Mouse (Mus musculus): Measurements from ENCODE around the gene Mcat.
"Not testable (repeated sequence)": the region's sequence is repeated elsewhere in the genome, so short reads cannot be mapped to it uniquely, and the experiment has no call there.

Mcat gene

DNA sequence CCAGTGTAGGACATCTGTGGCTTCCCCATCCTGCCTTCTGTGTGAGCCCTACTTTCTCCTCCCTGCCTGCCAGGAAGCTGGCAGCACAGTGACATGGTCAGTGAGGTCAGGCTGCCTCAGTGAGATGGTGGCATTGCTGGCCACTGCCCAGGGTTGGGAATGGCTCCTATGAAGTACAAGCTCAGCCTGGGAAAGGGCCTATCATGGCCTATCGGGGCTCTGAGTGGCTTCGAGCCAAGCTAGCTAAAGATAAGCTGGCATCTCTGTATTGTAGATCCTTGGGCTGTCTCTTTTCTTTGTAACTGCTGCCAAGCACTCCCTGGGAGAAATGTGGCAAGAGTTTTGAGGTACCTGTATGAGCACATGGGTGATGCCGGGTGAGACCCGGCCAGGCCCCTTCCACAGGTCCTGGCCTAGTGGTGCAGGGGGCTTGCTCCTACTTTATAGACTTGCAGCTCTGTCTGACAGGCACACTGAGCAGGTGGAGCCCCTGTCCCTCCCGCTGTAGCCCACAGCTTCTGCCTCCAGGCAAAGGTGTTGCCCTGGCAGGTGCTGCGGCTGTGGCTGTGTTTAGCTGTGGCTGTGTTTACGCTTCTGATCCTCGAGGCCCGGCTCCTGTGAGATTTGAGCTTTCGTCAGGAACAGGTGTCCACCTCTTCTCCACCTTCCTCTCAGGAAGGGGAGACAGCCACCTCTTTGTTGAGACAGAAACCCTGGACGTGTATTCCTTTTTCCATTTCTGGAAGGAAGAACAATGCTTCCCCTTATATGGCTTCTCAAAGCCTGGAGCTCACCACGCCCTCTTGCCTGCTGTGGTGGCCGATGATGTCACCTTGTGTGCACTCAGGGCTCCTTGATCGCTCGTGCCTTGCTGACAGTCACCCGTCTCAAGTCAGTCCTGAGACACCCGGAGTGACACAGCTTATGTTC, 28.4 kb downstream of the Mcat start:
- DNase-seq, result no peak

DNA sequence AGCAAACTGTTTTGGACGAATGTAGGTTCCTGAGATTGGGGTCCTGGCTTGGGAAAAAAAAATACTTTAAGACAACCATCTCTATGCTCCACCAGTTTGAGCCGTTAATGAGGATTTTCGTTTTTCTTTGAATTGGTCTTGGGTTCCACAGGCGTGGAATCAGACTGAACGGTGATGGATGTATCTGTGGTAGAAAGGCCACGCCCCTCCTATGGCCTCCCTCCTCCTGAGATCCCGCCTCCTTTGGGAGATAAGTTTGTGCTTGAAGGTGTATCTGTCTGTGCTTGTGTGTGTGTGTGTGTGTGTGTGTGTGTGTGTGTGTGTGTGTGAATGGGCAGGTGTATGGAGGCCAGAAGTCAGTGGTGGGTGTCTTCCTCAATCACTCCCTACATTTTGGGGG, 31.0 kb downstream of the Mcat start:
- DNase-seq, result no peak

DNA sequence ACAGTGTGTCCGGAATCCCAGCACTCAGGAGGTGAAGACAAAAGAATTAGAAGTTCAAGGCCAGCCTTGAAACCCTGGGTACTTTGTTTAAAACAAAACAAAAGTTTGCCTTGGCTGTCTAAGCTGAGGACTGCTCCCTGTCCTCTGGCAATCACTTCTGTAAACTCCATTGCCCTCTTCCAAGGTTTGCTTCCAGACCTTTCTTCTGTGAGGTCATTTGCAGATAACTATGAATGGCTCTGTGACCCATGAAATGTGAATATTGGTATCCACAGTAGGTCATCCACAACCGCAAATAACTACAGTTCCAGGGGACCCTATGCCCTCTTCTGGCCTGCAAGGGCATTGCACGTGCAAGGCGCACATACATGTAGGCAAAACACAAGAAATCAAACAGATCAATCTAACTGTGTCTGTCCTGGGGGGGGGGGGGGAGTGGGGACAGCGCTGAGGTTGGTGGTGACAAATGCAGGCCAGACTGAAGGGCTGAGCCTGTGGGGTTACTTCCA, 31.6 kb downstream of the Mcat start:
- no peak for DNase-seq

DNA sequence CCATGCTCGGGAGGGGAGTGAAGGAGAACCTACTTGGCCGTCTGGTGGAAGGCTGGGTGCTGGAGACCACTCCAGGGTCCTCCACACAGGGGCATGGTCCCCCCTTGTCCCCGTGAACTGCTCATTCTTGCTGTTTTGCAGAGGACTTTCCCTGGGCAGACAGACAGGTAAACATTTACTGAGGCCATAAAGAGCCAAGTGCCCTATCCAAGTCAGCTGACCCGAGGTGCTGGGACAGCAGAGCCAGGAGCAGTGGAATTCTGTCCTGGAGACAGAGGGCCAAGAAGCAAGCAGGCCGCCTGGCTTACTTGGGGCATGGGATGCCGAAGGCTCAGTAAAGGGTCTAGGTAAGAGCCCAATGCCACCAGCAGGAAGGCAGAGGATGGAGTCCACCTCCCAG, 32.9 kb downstream of the Mcat start:
- DNase-seq, result no peak

DNA sequence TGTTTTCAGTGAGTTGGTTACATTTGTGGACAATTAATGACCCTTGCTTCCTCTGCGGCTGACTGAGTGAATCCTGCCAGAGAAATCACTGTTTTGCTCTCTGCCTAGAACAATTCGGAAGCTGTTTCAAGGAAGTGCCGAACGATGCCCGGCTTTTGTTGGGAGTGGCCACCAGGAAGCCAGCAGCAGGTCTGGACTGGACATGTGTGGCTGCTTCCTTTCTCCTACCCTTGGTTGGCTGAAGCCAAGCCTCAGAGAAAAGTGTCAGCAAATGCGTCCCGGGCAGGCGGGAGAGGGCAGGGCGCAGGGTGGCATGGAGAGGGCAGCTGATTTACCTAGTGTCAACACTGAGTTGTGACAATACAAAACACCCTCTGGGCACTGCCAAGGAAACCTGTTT, 33.4 kb downstream of the Mcat start:
- DNase-seq, result no peak

DNA sequence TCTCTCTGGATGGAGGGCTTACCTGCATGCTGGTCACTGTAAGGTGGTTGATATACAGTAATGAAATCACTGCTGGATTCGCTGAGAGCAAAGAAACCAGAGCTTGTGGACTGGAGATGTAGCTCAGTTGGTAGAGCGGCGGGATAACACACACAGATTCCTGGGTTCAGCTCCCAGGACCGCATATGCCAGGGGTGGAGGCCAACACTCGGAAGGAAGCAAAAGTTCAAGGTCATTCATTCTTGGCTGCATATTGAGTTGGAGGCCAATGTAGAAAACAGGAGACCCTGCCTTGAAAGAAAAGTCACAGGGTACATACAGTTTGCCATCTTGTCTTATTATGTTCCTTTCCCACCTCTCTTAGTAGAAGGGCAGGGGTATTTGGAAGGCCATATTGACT, 33.8 kb downstream of the Mcat start:
- DNase-seq, result no peak

DNA sequence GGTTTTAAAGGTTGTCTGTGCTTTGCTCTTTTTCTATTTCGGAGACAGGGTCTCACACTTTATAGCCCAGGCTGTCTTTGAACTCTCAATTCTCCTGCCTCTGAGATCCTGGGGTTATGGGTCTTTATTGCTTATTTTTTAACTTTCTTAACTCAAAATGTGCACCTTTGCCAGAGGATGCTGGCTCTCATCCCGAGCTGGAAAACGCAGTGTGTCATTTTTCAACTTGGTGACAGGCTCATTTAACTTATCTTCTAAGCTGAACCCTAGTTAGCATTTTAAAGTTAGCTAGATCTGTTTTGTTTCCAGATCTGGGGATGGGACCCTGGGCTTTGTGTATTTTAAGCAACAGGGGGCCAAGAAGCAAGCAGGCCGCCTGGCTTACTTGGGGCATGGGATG, 34.7 kb downstream of the Mcat start:
- DNase-seq, result no peak

DNA sequence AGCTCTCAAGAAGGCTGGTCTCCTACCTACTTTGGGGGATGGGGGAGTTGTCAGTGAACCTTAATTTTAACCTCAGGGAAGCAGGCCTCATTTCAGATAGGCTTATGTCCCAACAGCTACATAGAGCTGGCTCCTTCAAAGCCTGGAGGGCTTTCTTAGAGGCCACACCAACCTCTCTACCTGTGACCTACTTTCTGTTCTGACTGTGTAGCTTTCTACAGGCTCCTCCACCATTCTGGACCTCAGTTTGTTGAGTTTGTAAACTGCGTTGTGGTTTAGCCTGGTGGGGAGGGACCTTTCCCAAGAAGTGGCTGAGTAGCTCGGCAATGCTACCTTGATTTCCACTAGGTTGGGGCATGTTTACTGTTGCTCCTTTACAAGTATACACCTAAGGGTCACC, 35.8 kb downstream of the Mcat start:
- no peak for DNase-seq

DNA sequence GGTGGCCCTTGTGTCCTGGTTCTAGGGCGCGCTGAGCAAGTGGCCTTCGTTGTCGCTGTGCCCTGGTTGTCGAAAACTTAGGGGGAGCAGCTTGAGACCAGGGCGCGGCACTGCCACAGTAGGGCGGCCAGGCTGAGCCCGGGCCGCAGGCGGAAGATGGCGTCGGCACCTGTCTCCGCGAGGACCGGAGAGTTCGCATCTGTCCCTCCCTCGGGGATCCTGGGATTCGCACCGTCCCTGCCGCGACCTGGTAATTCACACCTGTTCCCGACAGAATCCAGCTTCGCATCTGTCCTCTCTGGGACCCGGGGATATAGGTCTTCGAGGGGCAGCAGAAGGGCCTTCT, 36.5 kb downstream of the Mcat start:
- peak; percentile 55 for DNase-seq

DNA sequence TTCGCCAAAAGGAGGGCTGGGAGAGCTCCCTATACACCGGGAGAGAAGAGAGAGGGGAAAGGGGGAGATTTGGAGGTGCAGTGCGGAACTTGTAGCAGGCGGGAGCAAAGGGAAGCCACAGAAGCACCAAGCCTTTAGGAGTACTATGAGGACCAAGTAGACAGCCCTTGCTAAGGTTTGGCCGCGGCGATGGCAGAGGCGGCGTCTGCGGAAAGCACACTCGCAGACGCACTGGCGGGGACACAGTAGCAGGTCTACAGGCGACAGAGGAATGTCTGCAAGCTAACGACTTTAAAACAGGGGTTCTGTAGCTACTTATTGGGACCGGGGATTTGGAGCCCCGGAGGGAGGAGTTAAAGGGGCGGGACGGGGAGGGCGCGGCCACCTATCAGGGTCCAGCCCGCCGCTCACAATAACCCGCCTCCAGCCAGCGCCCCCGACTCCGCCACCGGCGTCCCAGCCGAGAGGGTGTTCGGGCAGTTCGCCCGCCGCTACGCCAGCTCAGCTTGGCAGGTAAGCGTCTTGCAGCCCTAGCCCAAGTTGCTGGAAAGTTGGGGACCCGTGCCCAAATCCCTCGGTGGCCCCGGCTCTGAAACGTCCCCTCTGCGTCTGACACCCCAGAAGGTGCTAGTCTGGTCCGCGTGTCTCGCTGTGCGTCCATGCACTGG, 37.0 kb downstream of the Mcat start, which contains the start of gene Bik:
Gene Bik (plus strand): TSS at position 439 of the 668 bp plus-strand sequence.
- DNase-seq, result peak; percentile 78

DNA sequence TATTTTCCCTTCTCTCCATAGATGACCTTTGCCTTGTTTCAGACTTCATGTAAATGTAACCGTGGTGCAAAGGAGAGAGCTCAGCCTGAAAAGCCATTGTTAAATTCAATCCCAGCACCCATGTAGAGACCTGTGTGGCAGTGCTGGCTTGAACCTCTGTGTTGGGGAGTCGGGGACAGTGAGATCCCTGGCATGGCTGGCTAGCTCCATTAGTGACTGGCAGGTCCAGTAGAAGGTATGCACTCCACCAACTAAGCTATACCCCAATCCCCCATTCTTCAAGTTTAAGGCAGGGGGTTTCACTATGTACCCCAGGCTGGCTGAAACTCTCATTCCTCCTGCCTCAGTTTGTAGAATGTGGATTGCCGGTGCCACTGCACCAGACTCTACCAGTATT, 39.3 kb downstream of the Mcat start:
- no peak for DNase-seq

DNA sequence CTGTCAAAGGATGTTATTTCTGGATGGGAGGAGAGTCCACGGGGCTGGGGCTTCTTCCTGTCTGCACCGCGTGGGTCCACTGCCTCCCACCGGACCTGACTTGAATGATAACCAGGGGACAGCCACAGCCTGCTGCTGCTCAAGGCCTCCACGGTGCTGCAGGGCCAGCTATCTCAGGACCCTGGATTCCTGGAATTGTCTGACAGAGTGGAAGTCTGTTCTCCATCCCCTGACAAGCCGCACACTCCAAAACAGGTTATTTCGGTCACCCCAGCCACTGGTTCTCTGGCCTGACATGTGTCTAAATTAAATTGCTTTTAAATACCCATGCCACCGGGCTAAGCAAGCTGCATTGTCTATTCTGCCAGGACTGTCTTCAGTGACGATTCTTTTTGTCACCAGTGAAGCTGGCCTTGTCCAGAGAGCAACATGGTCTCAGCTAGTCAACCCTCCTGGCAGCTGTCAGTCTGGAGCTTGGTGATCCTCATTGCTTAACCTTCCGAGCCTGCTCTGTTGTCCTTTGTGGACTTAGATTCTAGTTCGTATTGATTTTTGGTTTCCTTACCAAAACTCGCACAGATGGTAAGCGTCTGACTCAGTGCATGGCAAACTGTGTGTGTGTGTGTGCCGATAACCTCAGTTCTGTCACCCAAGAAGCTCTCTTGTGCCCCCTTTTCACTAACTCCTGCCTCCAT, 39.8 kb downstream of the Mcat start:
- no peak for DNase-seq

DNA sequence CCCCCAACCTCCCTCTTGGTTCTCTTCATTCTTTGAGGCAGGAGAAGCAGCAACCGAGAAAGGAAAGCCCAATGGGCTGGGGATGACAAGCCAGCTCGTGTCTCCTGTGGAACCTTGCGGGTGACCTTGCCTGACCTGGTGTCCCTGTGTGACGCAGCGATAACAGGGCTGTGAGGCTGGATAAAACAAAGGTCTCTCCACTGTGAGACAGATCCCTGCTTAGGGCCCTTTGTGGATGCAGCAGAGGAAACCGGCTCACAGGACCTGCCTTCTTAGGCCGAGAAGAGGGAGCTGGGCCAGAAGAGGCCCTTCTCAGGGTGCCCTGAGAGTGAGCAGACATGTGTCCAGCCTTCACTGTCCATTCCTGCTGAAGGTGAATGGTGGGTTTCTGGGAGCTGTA, 40.4 kb downstream of the Mcat start:
- DNase-seq, result no peak

DNA sequence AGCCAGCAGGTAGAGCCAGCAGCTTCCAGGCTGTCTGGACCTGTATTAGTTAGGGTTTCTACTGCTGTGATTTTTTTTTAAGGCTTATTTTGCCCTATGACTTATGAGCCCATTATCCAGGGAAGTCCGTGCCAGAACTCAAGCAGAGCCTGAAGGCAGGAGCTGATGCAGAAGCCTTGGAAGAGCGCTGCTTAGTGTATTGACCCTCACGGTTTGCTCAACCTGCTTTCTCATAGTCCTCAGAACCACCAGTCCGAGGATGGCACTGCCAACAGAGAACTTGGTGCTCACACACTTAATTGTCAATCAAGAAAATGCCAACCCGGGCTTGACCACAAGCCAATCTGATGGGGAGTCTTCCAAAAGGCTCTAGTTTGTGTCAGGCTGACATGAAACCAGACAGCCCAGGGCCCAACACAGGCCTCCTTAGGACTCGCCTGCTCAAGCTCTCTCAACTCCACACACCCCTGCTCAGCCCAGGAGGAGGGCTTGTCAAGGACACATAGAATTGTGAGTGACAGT, 42.7 kb downstream of the Mcat start:
- DNase-seq, result no peak

DNA sequence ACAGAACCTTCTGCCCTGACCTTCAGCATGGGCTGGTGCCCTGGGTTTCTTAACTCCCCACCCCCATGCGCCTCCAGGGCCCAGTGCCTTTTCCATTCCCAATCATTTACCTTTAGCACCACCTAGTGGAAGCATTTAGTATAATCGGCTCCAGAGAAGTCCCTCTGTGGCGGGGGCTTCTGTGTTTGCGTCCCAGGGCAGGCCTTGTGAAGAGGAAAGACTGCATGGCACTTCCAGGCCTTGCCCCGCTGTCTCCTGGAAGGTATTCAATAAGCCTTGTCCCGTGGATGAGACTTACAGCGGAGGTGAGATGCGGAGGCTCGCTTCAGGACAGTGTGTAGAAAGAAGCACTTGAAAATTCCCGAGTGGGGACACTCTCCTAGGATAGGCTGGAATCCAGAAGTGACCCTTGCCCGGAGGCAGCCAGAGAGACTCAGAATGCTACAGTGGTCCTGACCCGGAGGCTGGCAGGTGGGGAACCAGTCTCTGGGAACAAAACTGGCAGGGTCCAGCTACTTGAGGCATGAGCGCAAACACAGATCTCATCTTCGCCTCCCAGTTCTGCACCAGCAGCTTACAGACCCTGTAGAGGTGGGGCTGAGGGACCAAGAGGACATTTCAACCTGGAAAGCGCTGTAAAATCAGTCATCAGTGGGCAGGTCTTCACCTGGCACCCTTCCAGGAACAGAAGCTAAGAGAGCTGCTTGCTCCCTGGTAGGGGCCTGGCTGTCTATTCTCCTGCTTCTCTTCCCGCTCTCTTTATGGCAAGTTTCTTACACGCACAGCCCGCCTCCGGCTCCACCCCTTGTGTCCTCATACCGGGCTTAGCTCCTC, 45.2 kb downstream of the Mcat start:
- peak; percentile 64 for DNase-seq

DNA sequence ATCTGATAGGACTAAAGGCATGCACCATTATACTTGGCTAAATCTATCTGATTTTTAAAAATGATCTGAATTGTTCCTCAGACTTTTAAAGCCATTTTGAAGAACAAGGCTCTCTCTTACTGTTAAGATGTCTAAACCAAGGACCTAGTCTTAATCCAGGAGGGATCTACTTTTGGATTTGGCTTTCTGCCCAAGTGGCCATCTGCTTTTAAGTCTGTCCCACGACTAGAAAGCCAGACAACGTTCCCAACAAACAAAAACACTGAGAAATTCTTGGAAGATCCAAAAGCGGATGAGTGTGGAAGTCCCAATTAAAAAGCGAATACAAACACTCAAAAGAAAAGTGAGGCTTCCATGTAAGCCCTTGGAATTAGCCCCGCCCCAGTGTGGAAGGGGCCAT, 48.6 kb downstream of the Mcat start:
- DNase-seq, result no peak

DNA sequence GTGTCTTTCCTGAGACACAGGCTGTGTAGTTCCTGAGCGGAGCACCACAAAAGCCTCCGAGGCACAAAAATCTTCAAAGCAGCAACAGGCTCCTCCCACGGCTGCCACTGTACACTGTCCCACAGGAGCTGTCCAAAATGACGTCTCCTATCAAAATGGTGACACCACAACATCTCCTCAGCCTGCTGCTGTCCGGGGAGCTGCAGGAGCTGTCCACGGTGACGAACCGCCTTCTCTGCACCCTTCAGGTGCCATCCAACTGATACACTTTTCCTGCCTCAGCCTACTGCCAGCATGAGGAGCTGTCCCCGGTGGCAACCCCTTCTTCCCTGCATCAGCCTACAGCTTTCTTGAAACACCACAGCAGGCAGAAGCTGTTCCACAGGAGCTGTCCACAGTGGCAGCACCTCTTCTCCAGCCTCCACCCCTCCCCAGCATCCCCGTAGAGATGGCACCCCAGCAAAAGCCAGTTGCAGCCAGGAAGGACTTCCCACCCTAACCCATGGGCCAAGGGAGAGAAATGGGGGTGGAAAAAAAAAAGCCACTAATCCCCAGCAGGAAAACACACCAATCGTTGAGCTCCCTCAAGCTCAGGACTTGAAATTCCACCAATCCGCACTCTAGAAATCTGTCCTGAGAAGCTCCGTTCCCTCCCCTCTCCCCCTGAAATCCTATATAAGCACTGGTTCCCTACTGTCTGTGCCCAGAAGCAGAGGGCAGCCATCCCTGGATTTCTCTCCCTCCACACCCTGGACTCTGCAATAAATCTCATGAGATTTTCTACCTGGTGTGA, 50.9 kb downstream of the Mcat start:
- DNase-seq, result no peak

DNA sequence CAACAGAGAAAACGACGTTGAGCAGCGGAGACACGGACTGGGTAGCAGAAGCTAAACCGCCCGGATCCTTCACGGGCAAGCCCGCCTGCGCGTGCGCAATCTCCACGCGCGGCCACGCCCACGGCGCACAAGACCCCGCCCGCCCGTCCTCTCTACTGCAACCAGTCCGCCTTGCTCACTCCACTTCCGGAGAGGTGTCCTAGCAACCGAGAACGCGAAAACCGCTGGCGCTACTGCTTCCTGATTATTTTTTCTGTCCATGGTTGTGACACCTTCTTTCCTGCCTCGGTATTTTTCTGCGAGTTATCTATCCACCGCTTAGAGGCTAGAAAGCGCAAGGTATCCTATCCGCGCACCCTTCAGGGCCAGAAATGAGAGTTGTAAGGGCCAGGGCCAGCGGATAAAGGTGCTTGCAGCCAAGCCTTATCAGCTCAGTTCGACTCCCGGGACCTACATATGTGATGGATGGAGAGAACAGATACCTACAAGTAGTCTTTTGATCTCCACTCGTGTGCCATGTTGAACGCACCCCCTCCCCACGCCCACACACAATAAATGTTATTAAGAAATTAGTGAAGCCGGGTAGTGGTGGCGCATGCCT, 52.7 kb downstream of the Mcat start, which contains the start of gene Ttll1:
Gene Ttll1 (minus strand): TSS at position 89 of the 601 bp plus-strand sequence.
- DNase-seq, result peak; percentile 96

DNA sequence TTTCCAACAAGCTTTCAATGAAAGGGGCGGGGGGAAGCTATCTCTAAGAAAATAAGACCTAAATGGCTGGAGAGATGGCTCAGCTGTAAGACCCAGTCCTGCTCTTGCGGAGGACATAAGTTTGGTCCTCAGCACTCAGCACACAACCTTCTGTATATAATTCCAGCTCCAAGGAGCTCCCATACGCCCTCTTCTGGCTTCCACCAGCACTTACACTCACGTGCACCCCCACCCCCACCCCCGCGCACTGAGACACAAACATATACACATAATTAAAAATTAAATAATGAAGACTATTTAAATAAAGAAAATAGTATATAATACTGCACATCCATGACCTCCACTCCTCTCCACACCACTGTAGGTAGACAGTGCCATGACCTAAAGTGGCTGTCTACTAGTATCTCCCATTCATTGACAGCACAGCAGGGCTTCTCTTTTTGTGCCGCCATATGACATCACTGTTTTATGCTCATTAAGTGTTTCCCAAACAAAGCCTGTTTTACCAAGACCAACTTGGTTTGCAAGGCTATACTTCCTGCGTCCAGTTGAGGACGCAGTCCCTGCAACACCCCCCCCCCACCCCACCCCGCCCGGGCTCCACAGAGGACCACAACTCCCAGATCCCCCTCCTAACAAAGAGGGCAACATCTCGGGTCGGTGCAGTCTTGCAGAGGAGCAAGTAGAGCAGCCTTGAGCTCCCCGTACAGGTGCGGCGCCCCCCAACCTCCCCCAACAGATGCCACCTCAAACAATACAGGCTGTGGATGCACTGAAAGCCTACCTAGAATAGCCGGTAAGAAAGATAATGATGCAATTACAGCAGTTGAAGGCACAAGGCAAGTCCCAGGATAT, 53.4 kb downstream of the Mcat start:
- DNase-seq, result no peak

DNA sequence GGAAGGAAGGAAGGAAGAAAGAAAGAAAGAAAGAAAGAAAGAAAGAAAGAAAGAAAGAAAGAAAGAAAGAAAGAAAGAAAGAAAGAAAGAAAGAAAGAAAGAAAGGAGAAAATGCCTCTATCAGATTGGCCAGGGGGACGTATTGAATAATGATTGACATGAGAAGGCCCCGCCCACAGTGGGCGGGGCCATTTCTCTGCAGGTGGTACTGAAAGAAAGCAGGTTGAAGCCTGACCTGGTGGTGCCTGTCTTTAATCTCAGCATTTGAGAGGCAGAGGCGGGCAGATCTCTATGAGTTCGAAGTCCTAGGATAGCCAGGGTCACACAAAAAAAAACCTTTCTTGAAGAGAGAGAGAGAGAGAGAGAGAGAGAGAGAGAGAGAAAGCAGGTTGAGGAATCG, 62.1 kb downstream of the Mcat start:
- DNase-seq, result not testable (repeated sequence)
